Mouse (Mus musculus): ENCODE data around the gene Ppfia3.

Ppfia3 gene

GRCm38 (mm10) chr7:45343543-45343942 is 23.3 kb downstream of the Ppfia3 start:
- DNase-seq (ENCODE audit: low read depth, low spot score), result no peak

GRCm38 (mm10) chr7:45342081-45342480 is 24.7 kb downstream of the Ppfia3 start:
- no peak for DNase-seq (ENCODE audit: low read depth, low spot score)

GRCm38 (mm10) chr7:45341303-45341702 is 25.5 kb downstream of the Ppfia3 start:
- no peak for DNase-seq (ENCODE audit: low read depth, low spot score)

- no peak for DNase-seq (ENCODE audit: low read depth, low spot score)
These were observed 26.1 kb downstream of the Ppfia3 start for GRCm38 (mm10) chr7:45340669-45341068.

- DNase-seq (ENCODE audit: low read depth, low spot score), result no peak
These were observed 26.8 kb downstream of the Ppfia3 start for GRCm38 (mm10) chr7:45340066-45340442.

GRCm38 (mm10) chr7:45339410-45340065 is 27.3 kb downstream of the Ppfia3 start:
- no peak for DNase-seq (ENCODE audit: low read depth, low spot score)

- DNase-seq (ENCODE audit: low read depth, low spot score), result no peak
These were observed 28.5 kb downstream of the Ppfia3 start for GRCm38 (mm10) chr7:45338161-45338911.

GRCm38 (mm10) chr7:45337469-45337868 is 29.4 kb downstream of the Ppfia3 start:
- no peak for DNase-seq (ENCODE audit: low read depth, low spot score)

GRCm38 (mm10) chr7:45336319-45336718 is 30.5 kb downstream of the Ppfia3 start:
- DNase-seq (ENCODE audit: low read depth, low spot score), result no peak

- no peak for DNase-seq (ENCODE audit: low read depth, low spot score)
These were observed 31.8 kb downstream of the Ppfia3 start, which contains the start of gene Hrc for GRCm38 (mm10) chr7:45335056-45335455. Gene Hrc (plus strand): TSS chr7:45335290.

GRCm38 (mm10) chr7:45334605-45335004 is 32.2 kb downstream of the Ppfia3 start:
- no peak for DNase-seq (ENCODE audit: low read depth, low spot score)

- peak; percentile 50 for DNase-seq (ENCODE audit: low read depth, low spot score)
These were observed 33.3 kb downstream of the Ppfia3 start, which contains the start of gene Trpm4 for GRCm38 (mm10) chr7:45333431-45333982. Gene Trpm4 (minus strand): TSS chr7:45333780.

- no peak for DNase-seq (ENCODE audit: low read depth, low spot score)
These were observed 34.0 kb downstream of the Ppfia3 start for GRCm38 (mm10) chr7:45332685-45333425.

- DNase-seq (ENCODE audit: low read depth, low spot score), result no peak
These were observed 35.3 kb downstream of the Ppfia3 start for GRCm38 (mm10) chr7:45331502-45331901.

- DNase-seq (ENCODE audit: low read depth, low spot score), result no peak
These were observed 37.9 kb downstream of the Ppfia3 start for GRCm38 (mm10) chr7:45328841-45329475.

- DNase-seq (ENCODE audit: low read depth, low spot score), result no peak
These were observed 41.0 kb downstream of the Ppfia3 start for GRCm38 (mm10) chr7:45325800-45326199.

- DNase-seq (ENCODE audit: low read depth, low spot score), result no peak
These were observed 43.8 kb downstream of the Ppfia3 start for GRCm38 (mm10) chr7:45323069-45323468.

GRCm38 (mm10) chr7:45322245-45322644 is 44.6 kb downstream of the Ppfia3 start:
- no peak for DNase-seq (ENCODE audit: low read depth, low spot score)

GRCm38 (mm10) chr7:45316536-45316935 is 50.3 kb downstream of the Ppfia3 start:
- DNase-seq (ENCODE audit: low read depth, low spot score), result no peak

- no peak for DNase-seq (ENCODE audit: low read depth, low spot score)
These were observed 51.6 kb downstream of the Ppfia3 start for GRCm38 (mm10) chr7:45315182-45315701.

- no peak for DNase-seq (ENCODE audit: low read depth, low spot score)
These were observed 53.3 kb downstream of the Ppfia3 start for GRCm38 (mm10) chr7:45313495-45313894.
